ENCODE assay signal across 8 mouse cellular contexts in the genomic region with DNA sequence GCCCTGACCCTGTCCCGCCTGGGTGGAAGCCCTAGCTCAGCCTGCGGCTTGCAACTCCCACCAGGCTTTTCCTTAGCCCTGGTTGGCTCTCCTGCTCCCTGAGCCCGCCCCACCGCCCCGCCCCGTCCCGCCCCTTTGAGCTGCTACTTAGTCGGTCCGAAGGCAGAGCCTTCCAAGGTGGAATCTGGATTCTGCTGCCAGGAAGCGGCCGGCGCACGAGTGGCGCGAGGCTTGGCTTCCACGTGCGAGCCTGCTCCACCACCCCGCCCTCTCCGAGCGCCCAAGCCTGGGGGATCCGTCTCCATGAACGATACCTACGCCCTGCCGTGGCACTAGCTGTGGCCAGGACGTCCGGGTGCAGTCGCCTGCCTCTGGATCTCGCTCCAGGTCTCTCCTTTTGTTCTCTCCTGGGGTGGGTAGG. TPM values are rescaled to one million over a fixed set of nuclear protein-coding genes. Genes with fewer than 3 reads are reported as not detected.
A peak's percentile ranks its signal among the peaks of the same experiment; 100 is the strongest.
DNase-seq lines count a peak whose midpoint lies in the region; ATAC-seq lines count a peak whose summit lies in the region.

Dusp9 (plus strand) TSS at position 165 of the 421 bp plus-strand sequence.

- no peaks in the 10 kb centered on the region for H3K36me3 ChIP-seq in limb, embryonic 11.5 days (ENCODE audit: control insufficient read depth, insufficient read depth, low read length)
- H3K36me3 ChIP-seq in midbrain, embryonic 11.5 days (ENCODE audit: control insufficient read depth, insufficient read depth, low read length) = no peaks in the 10 kb centered on the region

- H3K4me3 ChIP-seq in limb, embryonic 11.5 days (ENCODE audit: low read depth, low read length) = peak within 1 kb of the TSS; percentile 42
- peak within 1 kb of the TSS; percentile 29 for H3K4me3 ChIP-seq in midbrain, embryonic 11.5 days (ENCODE audit: low read depth, low read length)

- 18% methylated on average over 27 of the region's 28 CpGs for WGBS in limb, embryonic 11.5 days
- WGBS in midbrain, embryonic 11.5 days = 23% methylated on average over 28 of the region's 28 CpGs

- intact Hi-C loops in left cerebral cortex, postnatal 4 days (cut with DNase I) = no loop called here

- no peak within 1 kb of the TSS for H3K27ac ChIP-seq in limb, embryonic 11.5 days (replicated peaks; ENCODE audit: low read depth, low read length)
- no peak within 1 kb of the TSS for H3K27ac ChIP-seq in midbrain, embryonic 11.5 days (ENCODE audit: low read depth, low read length)

- H3K9ac ChIP-seq in limb, embryonic 11.5 days (ENCODE audit: low read length) = peak within 1 kb of the TSS; percentile 67
- 0 out of 2 replicates have a peak within 1 kb of the TSS, but pooled peaks have one; percentile 12 for H3K9ac ChIP-seq in midbrain, embryonic 11.5 days (ENCODE audit: low read length)

- DNase-seq in left cerebral cortex, postnatal 4 days = peak; percentile 15
- DNase-seq in left cerebral cortex, adult 9 months (ENCODE audit: low spot score in 2 of 2) = no peak
- peak; percentile 51 for DNase-seq in embryo, embryonic 11.5 days (ENCODE audit: low read depth, low spot score)
- DNase-seq in heart, postnatal 4 days = peak; percentile 33
- peak; percentile 72 for DNase-seq in limb, embryonic 11.5 days (ENCODE audit: low spot score)
- DNase-seq in midbrain, embryonic 11.5 days (ENCODE audit: low spot score, missing footprints) = peak; percentile 91
- no peak for DNase-seq in adipocyte (ENCODE audit: low spot score)
- DNase-seq in spleen, adult 18-20 months = no peak

- no peaks in the 10 kb centered on the region for H3K4me1 ChIP-seq in limb, embryonic 11.5 days (ENCODE audit: control insufficient read depth, insufficient read depth, low read length)
- H3K4me1 ChIP-seq in midbrain, embryonic 11.5 days (ENCODE audit: control insufficient read depth, insufficient read depth, low read length) = 0 out of 2 replicates have a peak, but pooled peaks cover 2% of the 10 kb centered on the region

- ATAC-seq in limb, embryonic 11.5 days (ENCODE audit: insufficient number of reproducible peaks, low FRiP score, low TSS enrichment, low read depth) = peak; percentile 72
- ATAC-seq in midbrain, embryonic 11.5 days (ENCODE audit: low FRiP score) = peak; percentile 86

- peaks cover 20% of the 10 kb centered on the region for H3K27me3 ChIP-seq in limb, embryonic 11.5 days (ENCODE audit: control insufficient read depth, insufficient read depth, low read length)
- peaks cover 48% of the 10 kb centered on the region for H3K27me3 ChIP-seq in midbrain, embryonic 11.5 days (ENCODE audit: control insufficient read depth, insufficient read depth, low read length)

- H3K9me3 ChIP-seq in limb, embryonic 11.5 days (ENCODE audit: control insufficient read depth, low read length) = no peaks in the 10 kb centered on the region; the same call in 1 of the 2 replicates
- H3K9me3 ChIP-seq in midbrain, embryonic 11.5 days (ENCODE audit: control insufficient read depth, low read length) = no peaks in the 10 kb centered on the region

- peak within 1 kb of the TSS; percentile 60 for H3K4me2 ChIP-seq in limb, embryonic 11.5 days (ENCODE audit: low read depth, severe bottlenecking)
- H3K4me2 ChIP-seq in midbrain, embryonic 11.5 days = peak within 1 kb of the TSS; percentile 53

RNA-seq across cellular contexts. Expression of gene Dusp9, which starts in this region (rescaled TPM):
- total RNA-seq in left cerebral cortex, postnatal 4 days (2021) = under 1 TPM; 0.12 to 0.14 TPM
- under 1 TPM; 0.18 to 0.19 TPM for total RNA-seq in heart, postnatal 4 days (2021)
- polyA plus RNA-seq in limb, embryonic 11.5 days (2014; fragmentation: Nextera tagmentation; extraction: Ambion mirVana) = 22.0 and 28.4 TPM in 2 replicates
- polyA plus RNA-seq in midbrain, embryonic 11.5 days (2014; fragmentation: Nextera tagmentation; extraction: Ambion mirVana) = 1.7 and 2.1 TPM in 2 replicates

Comparison
In these comparisons a context has a peak if more than half of its experiments do, and no peak if none do; other contexts are left out.
1. Peak in DNase-seq in left cerebral cortex, postnatal 4 days; RNA of the gene not detected or under 1 TPM.
2. Peak in DNase-seq in heart, postnatal 4 days; RNA of the gene not detected or under 1 TPM.
3. DNase-seq: peak in embryo, embryonic 11.5 days (single experiment), limb, embryonic 11.5 days (single experiment) and midbrain, embryonic 11.5 days (single experiment); none in left cerebral cortex, adult 9 months (0 of 2), adipocyte (single experiment) and spleen, adult 18-20 months (0 of 2).